Mouse (Mus musculus) olfactory bulb, adult 2 months (tissue): ENCODE measurements around the gene Pacs2. TPM values are rescaled to one million over a fixed set of nuclear protein-coding genes. Genes with fewer than 3 reads are reported as not detected.

ENCODE experiments used
- H3K27ac ChIP-seq: fragments of 200-500 bp; 2 replicates; pipeline ENCODE4 v1.5.1; 2012; ENCODE audit warnings: low read depth, low read length; ENCODE audit not compliant: insufficient read depth
- H3K4me1 ChIP-seq: fragments of 200-500 bp; 2 replicates; pipeline ENCODE4 v1.6.1; 2012; ENCODE audit warnings: low read length; ENCODE audit not compliant: control insufficient read depth, insufficient read depth
- H3K4me3 ChIP-seq: fragments of 200-500 bp; 2 replicates; pipeline ENCODE4 v1.5.1; 2012; ENCODE audit warnings: mild to moderate bottlenecking, low read depth, low read length, moderate library complexity; ENCODE audit not compliant: insufficient read depth
- CTCF ChIP-seq: fragments of 200-500 bp; IDR thresholded peaks from 2 replicates; pipeline ENCODE4 v1.5.1; 2012; ENCODE audit warnings: low read depth, mild to moderate bottlenecking, low read length, moderate library complexity; ENCODE audit not compliant: insufficient read depth
- POLR2A ChIP-seq: fragments of 200-500 bp; IDR thresholded peaks from 2 replicates; pipeline ENCODE4 v1.6.1; 2012; ENCODE audit warnings: mild to moderate bottlenecking, low read depth, low read length, moderate library complexity; ENCODE audit not compliant: insufficient read depth
- WGBS: fragments of 180-500 bp; shearing (Covaris S2); methylation state at CpG from one replicate; pipeline ENCODE4 v1.1.7; 2018; 5-methylcytosine and 5-hydroxymethylcytosine counted together
- polyA plus RNA-seq: library from polyadenylated mRNA; stranded (reverse); fragments of >200 nt; gene quantifications from 2 replicates; pipeline ENCODE4 v1.2.4, GENCODE M21; 2012; ENCODE audit warnings: low replicate concordance; ENCODE audit not compliant: missing spikeins, insufficient read depth, insufficient read length

Pacs2 gene
- polyA plus RNA-seq, 1 experiment = not detected

DNA sequence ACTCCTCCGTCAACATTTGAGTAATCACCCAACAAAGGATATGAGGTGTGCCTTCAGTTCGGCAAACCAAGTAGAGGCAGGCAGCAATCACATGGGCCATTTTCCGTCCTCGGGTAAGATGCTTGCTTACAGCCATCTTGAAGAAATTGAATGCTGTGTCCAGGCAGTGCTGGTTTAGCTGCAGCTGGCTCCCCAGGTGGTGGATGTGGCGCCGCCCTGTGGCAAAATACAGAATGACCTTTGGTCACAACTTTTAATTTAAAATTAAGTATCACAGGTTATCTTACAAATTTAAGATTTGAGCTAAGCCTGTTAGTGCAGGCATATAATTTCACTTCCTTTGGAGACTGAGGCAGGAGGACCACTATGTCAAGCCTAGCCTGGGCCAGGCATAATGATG lies 26.4 kb upstream of the Pacs2 start:
- Histone ChIP-seq H3K27ac (no peak overlapping the region), H3K4me1 (no peaks in the 10 kb centered on the region), H3K4me3 (no peak overlapping the region)
- no peak for TF ChIP-seq CTCF
- TF ChIP-seq POLR2A = no peak
- 62% methylated on average over 6 of the region's 6 CpGs for WGBS

DNA sequence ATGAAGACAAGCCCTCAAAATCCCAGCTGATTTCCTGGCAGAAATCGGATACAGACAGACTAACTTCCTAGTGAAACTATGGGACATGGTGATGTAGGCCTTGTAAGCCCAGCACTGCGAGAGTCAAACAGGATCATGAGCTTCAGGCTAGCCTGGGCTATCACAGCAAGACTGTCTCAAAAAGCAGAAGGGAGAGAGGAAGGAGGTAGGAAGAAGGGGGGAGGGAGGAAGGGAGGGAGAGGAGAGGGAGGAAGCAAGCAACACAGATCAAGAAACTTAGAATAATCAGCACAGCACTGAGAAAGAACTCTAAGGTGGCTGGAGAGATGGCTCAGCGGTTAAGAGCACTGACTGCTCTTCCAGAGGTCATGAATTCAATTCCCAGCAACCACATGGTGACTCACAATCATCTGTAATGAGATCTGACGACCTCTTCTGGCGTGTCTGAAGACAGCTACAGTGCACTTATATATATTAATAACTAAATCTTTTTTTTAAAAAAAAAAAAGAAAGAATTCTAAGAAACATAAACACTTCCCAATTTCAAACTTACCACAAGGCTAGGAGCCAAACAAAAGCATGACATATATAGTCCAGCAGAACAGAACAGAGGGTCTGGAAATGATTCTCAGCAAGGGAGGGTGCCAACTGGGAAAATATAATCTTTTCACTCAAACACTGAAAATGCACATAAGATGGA lies 23.5 kb upstream of the Pacs2 start:
- H3K4me3 ChIP-seq = no peak overlapping the region
- 85% methylated on average over 5 of the region's 5 CpGs for whole genome bisulfite sequencing
- H3K4me1 ChIP-seq = 0 out of 2 replicates have a peak, but pooled peaks cover 4% of the 10 kb centered on the region
- TF ChIP-seq POLR2A (no peak), CTCF (no peak)
- no peak overlapping the region for H3K27ac ChIP-seq

DNA sequence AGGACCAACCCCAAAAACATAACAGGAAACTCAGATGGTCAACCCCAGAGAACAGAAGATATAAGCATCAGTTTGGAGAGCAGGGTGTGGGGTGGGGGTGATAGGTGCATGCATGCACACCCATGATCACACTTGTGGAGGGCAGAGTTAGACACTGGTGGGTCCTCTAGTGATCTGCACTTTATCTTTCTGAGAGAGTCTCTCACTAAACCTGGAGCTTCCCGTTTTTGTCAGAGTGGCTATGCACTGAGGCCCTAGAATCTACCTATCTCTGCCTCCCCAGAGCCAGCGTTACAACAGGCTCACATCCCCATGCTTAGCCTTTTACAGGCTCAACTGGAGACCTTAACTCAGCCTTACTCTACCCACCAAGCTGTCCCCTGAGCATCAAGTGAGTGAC lies 22.9 kb upstream of the Pacs2 start:
- H3K27ac ChIP-seq = no peak overlapping the region
- no peak overlapping the region for H3K4me3 ChIP-seq
- 0 out of 2 replicates have a peak, but pooled peaks cover 4% of the 10 kb centered on the region for H3K4me1 ChIP-seq
- WGBS = 87% methylated on average over 2 of the region's 2 CpGs
- no peak for TF ChIP-seq POLR2A
- TF ChIP-seq CTCF = no peak

DNA sequence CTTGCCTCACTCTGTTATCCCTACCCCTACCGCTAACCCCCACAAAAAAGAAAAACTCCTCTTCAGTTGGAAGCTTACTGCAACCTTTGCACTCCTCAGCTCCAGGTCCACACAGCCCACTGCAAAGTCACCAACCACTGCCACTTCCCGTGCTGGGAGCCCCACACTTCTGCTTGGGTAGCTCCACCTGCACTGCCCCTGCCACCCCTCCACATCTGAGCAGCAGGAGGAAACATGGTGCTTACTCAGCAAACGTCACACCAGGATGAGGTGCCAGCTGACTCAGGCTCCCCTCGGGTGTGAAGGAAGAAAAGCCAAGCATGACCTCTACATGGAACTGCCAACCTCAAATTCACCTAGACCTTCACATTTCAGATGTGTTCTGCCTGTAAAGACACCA lies 20.2 kb upstream of the Pacs2 start:
- Histone ChIP-seq H3K4me1 (peaks cover 9% of the 10 kb centered on the region), H3K27ac (no peak overlapping the region), H3K4me3 (no peak overlapping the region)
- 64% methylated on average over 4 of the region's 4 CpGs for WGBS
- TF ChIP-seq POLR2A (no peak), CTCF (no peak)

DNA sequence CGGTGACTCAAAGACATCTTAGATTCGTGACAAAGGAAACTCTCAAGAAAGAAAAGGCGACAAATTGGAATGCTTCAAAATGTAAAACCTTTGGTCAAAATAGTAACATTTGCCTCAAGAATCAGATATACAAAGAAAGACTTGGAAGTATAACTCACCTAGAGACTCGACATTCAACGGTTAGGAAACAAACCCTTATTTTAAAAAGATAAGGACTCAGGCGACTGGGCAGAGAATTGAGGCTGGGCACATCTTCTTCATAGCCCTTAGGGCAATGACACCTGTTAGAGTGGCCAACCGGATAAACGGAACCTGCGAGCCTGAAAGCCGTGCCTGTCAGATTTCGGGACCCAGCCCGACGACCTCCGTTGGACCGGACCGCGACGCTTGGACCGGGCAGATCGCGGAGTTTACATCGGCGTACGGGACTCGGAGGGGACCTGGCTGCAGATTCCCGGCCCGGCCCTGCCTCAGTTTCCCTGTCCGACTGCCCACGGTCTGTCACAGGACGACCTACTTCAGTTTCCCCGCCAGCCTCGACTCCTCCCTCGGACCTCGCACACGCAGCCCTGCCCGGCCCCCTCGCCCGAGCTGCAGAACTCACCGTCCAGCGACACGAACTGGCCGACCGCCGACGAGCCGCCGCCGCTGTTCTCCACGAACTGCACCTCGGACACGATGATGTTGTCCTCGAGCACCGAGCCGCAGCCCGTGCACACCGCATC lies 14.6 kb upstream of the Pacs2 start:
- peak overlapping the region; percentile 77 for H3K27ac ChIP-seq
- no peak for TF ChIP-seq CTCF
- no peak for TF ChIP-seq POLR2A
- H3K4me1 ChIP-seq = peaks cover 5% of the 10 kb centered on the region
- H3K4me3 ChIP-seq = peak overlapping the region; percentile 85
- WGBS = under 1% methylated on average over 56 of the region's 56 CpGs

DNA sequence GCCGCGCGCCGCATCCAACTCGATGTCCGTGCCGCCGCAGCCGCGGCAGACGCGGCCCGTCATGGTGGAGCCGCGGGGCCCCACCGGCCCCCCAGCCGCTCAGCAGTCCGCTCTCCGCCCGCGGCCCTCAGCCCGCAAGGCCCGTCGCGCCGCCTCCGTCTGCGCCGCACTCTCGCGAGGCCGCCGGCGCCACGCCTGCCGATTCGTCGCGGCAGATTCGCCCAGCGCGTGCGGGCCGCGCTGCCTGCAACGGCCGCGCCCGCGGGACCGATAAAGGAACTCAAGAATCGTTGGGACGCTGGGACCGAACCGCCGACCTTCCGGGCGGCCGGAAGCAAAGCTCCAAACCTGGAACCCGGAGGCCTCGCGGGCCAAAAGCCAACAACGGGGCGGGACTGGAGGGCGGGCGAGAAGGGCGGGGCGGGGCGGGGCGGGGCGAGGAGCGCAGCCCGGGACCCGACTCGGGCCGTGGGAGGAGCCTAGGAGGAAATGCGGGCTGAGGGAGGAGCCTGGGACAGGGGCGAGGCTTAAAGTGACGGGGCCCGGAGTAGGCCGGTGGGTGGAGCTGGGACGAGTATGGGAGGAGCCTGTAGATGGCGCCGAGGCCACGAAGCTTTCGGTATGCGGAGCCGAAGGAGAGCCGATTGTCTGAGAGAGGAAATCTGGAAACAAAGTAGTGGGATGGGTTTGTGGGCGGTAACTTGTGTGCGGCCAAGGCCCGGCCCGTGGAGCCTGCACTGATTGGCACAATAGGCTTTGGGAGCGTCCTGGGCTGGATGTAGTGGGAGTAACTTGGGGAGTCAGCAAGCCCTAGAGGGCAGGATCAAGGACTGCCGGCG lies 13.8 kb upstream of the Pacs2 start, which contains the start of gene Brf1:
Brf1 (minus strand) TSS at position 411 of the 839 bp plus-strand sequence.
- Histone ChIP-seq H3K4me1 (peaks cover 5% of the 10 kb centered on the region), H3K27ac (peak within 1 kb of the TSS; percentile 77), H3K4me3 (peak within 1 kb of the TSS; percentile 85)
- TF ChIP-seq CTCF = no peak; the same call in 1 of the 2 replicates
- TF ChIP-seq POLR2A = peak; percentile 94
- under 1% methylated on average over 96 of the region's 96 CpGs for WGBS

DNA sequence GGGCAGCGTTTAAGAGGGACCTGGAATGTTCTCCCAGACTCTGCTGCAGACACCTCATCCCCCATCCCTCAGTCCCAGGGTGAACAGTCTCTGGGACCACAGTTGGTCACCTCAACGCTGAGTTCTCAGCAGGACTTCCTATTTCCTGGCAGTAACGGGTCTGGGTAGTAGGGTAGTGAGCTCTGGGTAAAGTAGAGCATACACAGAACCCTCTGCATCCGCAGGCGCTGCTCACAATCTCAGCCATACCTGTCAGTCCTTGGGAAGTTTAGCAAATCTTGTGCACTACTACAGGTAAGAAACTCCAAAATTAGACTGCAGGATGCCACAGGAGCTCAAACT lies 13.2 kb upstream of the Pacs2 start:
- 4% methylated on average over 5 of the region's 5 CpGs for WGBS
- no peak for TF ChIP-seq POLR2A
- TF ChIP-seq CTCF = no peak
- Histone ChIP-seq H3K4me1 (peaks cover 5% of the 10 kb centered on the region), H3K27ac (peak overlapping the region; percentile 18), H3K4me3 (peak overlapping the region; percentile 51)

DNA sequence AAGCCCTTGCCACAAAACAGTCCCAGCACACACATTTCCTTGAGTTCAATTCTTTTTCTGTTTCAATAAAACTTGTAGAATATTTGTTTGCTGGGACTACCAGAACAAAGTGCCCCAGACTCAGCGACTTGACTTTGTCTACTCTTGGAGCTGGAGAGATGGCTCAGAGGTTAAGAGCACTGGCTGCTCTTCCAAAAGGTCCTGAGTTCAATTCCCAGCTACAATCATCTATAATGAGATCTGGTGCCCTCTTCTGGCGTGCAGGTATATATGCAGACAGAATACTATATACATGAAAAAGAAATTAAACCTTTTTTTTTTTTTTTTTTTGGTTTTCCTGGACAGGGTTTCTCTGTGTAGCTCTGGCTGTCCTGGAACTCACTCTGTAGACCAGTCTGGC lies 11.6 kb upstream of the Pacs2 start:
- Histone ChIP-seq H3K4me1 (peaks cover 5% of the 10 kb centered on the region), H3K4me3 (no peak overlapping the region), H3K27ac (no peak overlapping the region)
- 42% methylated on average over 2 of the region's 2 CpGs for WGBS
- TF ChIP-seq POLR2A (no peak), CTCF (no peak)
